Mouse (Mus musculus) neural tube, embryonic 12.5 days (tissue): Measurements from ENCODE around the gene Sdhaf2. TPM values are rescaled to one million over a fixed set of nuclear protein-coding genes. Genes with fewer than 3 reads are reported as not detected.
A peak's percentile ranks its signal among the peaks of the same experiment; 100 is the strongest.

Experiments
- ATAC-seq: fragments of 200-750 bp; cut with Nextera tagmentation; 2 replicates; pipeline ENCODE4 v1.8.0; 2017; ENCODE audit warnings: low read depth, mild to moderate bottlenecking, moderate TSS enrichment, moderate library complexity; ENCODE audit not compliant: low FRiP score
- H3K27ac ChIP-seq: fragments of 300-500 bp; sonication (generic); 2 replicates; pipeline ENCODE4 v1.5.1; 2016
- H3K27me3 ChIP-seq: fragments of 300-500 bp; sonication (generic); replicated peaks from 2 replicates; pipeline ENCODE4 v1.6.1; 2016; ENCODE audit warnings: mild to moderate bottlenecking
- H3K36me3 ChIP-seq: fragments of 300-500 bp; sonication (generic); 2 replicates; pipeline ENCODE4 v1.6.1; 2016; ENCODE audit warnings: mild to moderate bottlenecking
- H3K4me1 ChIP-seq: fragments of 300-500 bp; sonication (generic); 2 replicates; pipeline ENCODE4 v1.6.1; 2016
- H3K4me2 ChIP-seq: fragments of 300-500 bp; sonication (generic); replicated peaks from 2 replicates; pipeline ENCODE4 v1.6.1; 2016; ENCODE audit warnings: mild to moderate bottlenecking
- H3K4me3 ChIP-seq: fragments of 300-500 bp; sonication (generic); 2 replicates; pipeline ENCODE4 v1.5.1; 2016
- H3K9ac ChIP-seq: fragments of 300-500 bp; sonication (generic); 2 replicates; pipeline ENCODE4 v1.6.1; 2016; ENCODE audit warnings: mild to moderate bottlenecking
- H3K9me3 ChIP-seq: fragments of 300-500 bp; sonication (generic); 2 replicates; pipeline ENCODE4 v1.6.1; 2016; ENCODE audit warnings: mild to moderate bottlenecking
- WGBS: fragments of 180-500 bp; shearing (Covaris S2); methylation state at CpG from one replicate; pipeline ENCODE4 v1.1.7; 2016; 5-methylcytosine and 5-hydroxymethylcytosine counted together
- polyA plus RNA-seq: library from polyadenylated mRNA; unstranded; fragments of >200 nt; fragmentation: Nextera tagmentation; extraction: Ambion mirVana; gene quantifications from 2 replicates; pipeline ENCODE4 v1.2.1, GENCODE M21; 2016

The Sdhaf2 gene
- polyA plus RNA-seq, 1 experiment from 2014 or later, result 64.3 TPM

GRCm38 (mm10) chr19:10530082-10530481, 4.1 kb upstream of the Sdhaf2 start:
- Histone ChIP-seq H3K4me2 (no peak overlapping the region), H3K4me3 (no peak overlapping the region), H3K9ac (no peak overlapping the region), H3K27ac (no peak overlapping the region), H3K9me3 (no peaks in the 10 kb centered on the region), H3K4me1 (peaks cover 11% of the 10 kb centered on the region), H3K27me3 (no peaks in the 10 kb centered on the region), H3K36me3 (peaks cover 52% of the 10 kb centered on the region)
- ATAC-seq, result no peak
- WGBS, result 100% methylated on average over 1 of the region's 1 CpGs

DNA sequence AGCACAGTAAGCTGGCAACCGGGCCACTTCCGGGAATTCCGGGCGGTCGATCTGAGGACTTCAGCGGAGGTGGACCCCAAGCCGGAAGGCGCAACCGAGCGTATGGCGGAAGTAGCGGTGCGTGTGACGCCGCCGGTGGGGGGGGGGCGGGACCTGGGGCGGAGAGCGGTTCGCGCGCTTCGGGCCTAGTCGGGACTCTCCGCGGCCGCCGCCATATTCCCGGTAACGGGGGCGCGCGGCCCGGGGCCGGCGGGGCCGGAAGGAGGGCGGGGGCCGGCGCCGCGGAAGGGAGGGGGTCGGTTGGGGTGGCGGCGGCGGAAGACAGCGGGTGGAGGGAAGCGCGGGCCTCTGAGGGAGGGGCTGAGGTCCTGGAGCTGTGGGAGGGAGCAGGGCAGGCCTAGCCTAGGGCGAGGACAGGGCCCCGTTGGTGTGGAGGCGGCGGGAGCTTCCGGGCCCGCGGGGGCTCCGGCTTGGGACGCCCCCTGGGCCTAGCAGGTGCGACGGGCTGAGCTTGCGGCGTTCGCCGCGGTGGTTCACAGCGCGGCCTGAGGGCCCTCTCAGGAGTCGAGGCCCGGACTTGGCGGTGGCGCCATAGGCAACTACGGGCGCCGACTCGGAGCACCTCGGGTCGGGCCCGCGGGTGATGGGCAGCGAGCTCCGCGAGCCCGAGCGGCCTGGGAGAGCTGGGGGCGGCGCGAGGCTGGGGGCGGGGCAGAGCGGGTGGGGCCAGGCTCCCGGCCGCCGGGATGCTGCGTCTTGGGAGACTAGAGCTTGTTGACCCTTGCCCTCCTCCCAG, 638 bp downstream of the Sdhaf2 start, which contains the start of gene Cpsf7:
Gene Cpsf7, plus strand, starts transcription at position 161 of the 796 bp plus-strand sequence.
- WGBS, result under 1% methylated on average over 92 of the region's 93 CpGs
- peak within 1 kb of the TSS; percentile 94 for H3K27ac ChIP-seq

GRCm38 (mm10) chr19:10524784-10525105, 1.2 kb downstream of the Sdhaf2 start:
- under 1% methylated on average over 19 of the region's 19 CpGs for WGBS

More for the DNA sequence above, 638 bp downstream of the Sdhaf2 start, which contains the start of gene Cpsf7:
- H3K9ac ChIP-seq, result peak within 1 kb of the TSS; percentile 98
- no peaks in the 10 kb centered on the region for H3K27me3 ChIP-seq
- peaks cover 19% of the 10 kb centered on the region for H3K4me1 ChIP-seq
- peak; percentile 93 for ATAC-seq
- no peaks in the 10 kb centered on the region for H3K9me3 ChIP-seq
- H3K4me3 ChIP-seq, result peak within 1 kb of the TSS; percentile 98
- H3K36me3 ChIP-seq, result peaks cover 15% of the 10 kb centered on the region
- peak within 1 kb of the TSS; percentile 76 for H3K4me2 ChIP-seq

DNA sequence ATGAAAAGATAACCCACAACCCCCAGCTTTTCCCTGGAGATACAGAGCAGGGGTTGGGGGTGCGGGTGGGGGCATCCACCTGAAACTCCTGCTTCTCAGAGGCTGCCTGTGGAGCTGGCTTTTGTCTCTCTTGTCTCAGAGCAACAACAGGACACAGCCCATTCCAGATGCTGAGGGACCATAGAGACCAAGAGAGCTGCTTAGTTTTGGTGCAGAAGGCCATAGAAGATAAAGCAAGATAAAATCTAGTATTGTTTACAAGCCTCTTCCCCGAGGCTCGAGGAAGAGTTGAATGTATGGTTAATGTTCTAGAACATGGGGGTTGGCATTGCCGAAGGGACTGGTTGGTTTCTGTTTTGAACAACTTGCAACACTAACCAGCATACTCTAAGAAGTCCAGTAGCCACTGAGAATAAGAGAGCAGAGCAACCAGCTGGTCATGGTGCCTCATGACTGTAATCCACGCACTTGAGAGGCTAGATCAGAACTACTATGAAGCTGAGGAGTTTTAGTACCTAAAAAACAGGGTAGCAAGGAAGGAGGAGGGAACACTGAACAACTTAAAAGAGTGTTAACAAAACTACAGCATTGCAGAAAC, 2.4 kb downstream of the Sdhaf2 start:
- Histone ChIP-seq H3K4me2 (peak overlapping the region; percentile 76; the same call in 1 of the 2 replicates), H3K4me3 (no peak overlapping the region), H3K27ac (no peak overlapping the region), H3K9me3 (no peaks in the 10 kb centered on the region), H3K27me3 (no peaks in the 10 kb centered on the region), H3K4me1 (peaks cover 19% of the 10 kb centered on the region), H3K9ac (no peak overlapping the region), H3K36me3 (peaks cover 7% of the 10 kb centered on the region)
- 92% methylated on average over 5 of the region's 5 CpGs for WGBS
- ATAC-seq, result no peak

More at GRCm38 (mm10) chr19:10524784-10525105, 1.2 kb downstream of the Sdhaf2 start:
- H3K9ac ChIP-seq, result peak overlapping the region; percentile 98
- H3K27ac ChIP-seq, result peak overlapping the region; percentile 94; the same call in 1 of the 2 replicates
- ATAC-seq, result no peak
- no peaks in the 10 kb centered on the region for H3K27me3 ChIP-seq
- no peaks in the 10 kb centered on the region for H3K9me3 ChIP-seq
- peaks cover 10% of the 10 kb centered on the region for H3K36me3 ChIP-seq
- H3K4me1 ChIP-seq, result peaks cover 19% of the 10 kb centered on the region
- H3K4me3 ChIP-seq, result peak overlapping the region; percentile 98
- peak overlapping the region; percentile 76 for H3K4me2 ChIP-seq

DNA sequence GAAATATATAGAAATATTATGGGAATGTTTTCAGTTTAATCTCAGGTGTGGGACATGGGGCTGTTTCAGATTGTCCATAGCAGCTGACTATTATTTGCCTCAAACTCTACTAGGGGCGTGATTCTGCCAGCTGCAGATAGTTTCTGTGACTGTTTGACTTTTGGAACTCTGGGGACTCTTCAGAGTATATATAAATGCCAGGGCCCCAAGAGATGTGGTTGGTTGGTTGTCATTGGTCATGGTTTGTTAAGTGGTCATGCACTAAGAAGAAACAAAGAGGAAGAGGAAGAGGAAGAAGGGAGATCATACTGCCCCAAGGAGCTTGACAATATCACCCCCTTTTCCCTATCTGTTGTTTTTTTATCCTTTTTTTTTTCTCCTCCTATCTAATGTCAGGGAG, 4.0 kb downstream of the Sdhaf2 start:
- Histone ChIP-seq H3K4me1 (peaks cover 17% of the 10 kb centered on the region), H3K4me2 (no peak overlapping the region), H3K36me3 (peaks cover 8% of the 10 kb centered on the region; the same call in 1 of the 2 replicates), H3K27ac (no peak overlapping the region), H3K4me3 (no peak overlapping the region), H3K27me3 (no peaks in the 10 kb centered on the region), H3K9ac (no peak overlapping the region), H3K9me3 (no peaks in the 10 kb centered on the region)
- ATAC-seq, result no peak
- WGBS, result 85% methylated on average over 1 of the region's 1 CpGs

DNA sequence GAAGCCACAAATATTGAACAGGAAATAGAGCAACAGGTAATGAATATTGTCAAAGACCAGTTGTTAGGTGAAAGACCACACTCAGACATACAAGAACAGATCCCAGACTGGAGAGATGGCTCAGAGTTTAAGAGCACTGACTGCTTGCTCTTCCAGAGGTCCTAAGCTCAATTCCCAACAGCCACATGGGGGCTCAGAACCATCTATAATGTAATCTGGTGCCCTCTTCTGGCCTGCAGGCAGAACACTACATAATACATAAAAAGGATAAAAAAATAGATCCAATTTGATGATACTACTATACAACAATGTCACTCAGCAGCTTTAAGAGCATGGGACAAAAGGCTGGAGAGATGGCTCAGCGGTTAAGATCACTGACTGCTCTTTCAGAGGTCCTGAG, 5.6 kb downstream of the Sdhaf2 start:
- Histone ChIP-seq H3K27me3 (no peaks in the 10 kb centered on the region), H3K36me3 (peaks cover 20% of the 10 kb centered on the region), H3K9ac (no peak overlapping the region), H3K9me3 (no peaks in the 10 kb centered on the region), H3K4me3 (no peak overlapping the region), H3K4me1 (peaks cover 8% of the 10 kb centered on the region; the same call in 1 of the 2 replicates), H3K27ac (no peak overlapping the region), H3K4me2 (no peak overlapping the region)
- 59% methylated on average over 1 of the region's 1 CpGs for WGBS
- no peak for ATAC-seq

GRCm38 (mm10) chr19:10510759-10511330, 15.1 kb downstream of the Sdhaf2 start:
- no peaks in the 10 kb centered on the region for H3K9me3 ChIP-seq
- H3K27ac ChIP-seq, result no peak overlapping the region
- ATAC-seq, result no peak
- no peak overlapping the region for H3K9ac ChIP-seq
- H3K36me3 ChIP-seq, result peaks cover 31% of the 10 kb centered on the region
- no peaks in the 10 kb centered on the region for H3K4me1 ChIP-seq
- H3K4me3 ChIP-seq, result no peak overlapping the region
- WGBS, result 85% methylated on average over 6 of the region's 6 CpGs
- H3K4me2 ChIP-seq, result no peak overlapping the region
- H3K27me3 ChIP-seq, result no peaks in the 10 kb centered on the region

GRCm38 (mm10) chr19:10502571-10502970, 23.4 kb downstream of the Sdhaf2 start:
- no peak overlapping the region for H3K27ac ChIP-seq
- no peaks in the 10 kb centered on the region for H3K4me1 ChIP-seq
- peak; percentile 78 for ATAC-seq
- H3K4me2 ChIP-seq, result no peak overlapping the region
- H3K9ac ChIP-seq, result no peak overlapping the region
- H3K36me3 ChIP-seq, result peaks cover 41% of the 10 kb centered on the region
- H3K27me3 ChIP-seq, result no peaks in the 10 kb centered on the region
- no peak overlapping the region for H3K4me3 ChIP-seq
- no peaks in the 10 kb centered on the region for H3K9me3 ChIP-seq
- 8% methylated on average over 4 of the region's 4 CpGs for WGBS

DNA sequence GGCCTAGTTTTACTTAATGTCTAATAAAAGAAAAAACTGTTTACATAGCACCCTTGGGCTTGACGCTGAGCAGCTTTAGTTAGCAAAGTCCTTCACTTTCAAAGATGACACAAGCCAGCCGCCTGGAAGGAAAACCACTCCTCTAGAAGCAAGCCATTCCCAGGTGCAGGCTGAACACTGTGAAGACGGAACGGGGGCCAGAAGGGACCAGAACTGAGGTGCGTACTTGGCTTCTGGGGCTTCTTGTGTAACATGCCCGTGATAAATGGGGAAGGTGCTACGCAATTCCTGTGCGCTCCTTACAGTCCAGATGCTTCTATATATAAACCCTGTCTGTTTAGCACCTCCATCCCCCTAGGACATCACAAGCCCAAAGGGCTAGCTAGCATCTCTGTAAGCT, 25.4 kb downstream of the Sdhaf2 start:
- no peak overlapping the region for H3K4me3 ChIP-seq
- H3K36me3 ChIP-seq, result peaks cover 32% of the 10 kb centered on the region
- H3K4me1 ChIP-seq, result no peaks in the 10 kb centered on the region
- no peaks in the 10 kb centered on the region for H3K9me3 ChIP-seq
- no peak for ATAC-seq
- no peaks in the 10 kb centered on the region for H3K27me3 ChIP-seq
- WGBS, result 96% methylated on average over 8 of the region's 8 CpGs
- H3K9ac ChIP-seq, result no peak overlapping the region
- H3K4me2 ChIP-seq, result no peak overlapping the region
- no peak overlapping the region for H3K27ac ChIP-seq

DNA sequence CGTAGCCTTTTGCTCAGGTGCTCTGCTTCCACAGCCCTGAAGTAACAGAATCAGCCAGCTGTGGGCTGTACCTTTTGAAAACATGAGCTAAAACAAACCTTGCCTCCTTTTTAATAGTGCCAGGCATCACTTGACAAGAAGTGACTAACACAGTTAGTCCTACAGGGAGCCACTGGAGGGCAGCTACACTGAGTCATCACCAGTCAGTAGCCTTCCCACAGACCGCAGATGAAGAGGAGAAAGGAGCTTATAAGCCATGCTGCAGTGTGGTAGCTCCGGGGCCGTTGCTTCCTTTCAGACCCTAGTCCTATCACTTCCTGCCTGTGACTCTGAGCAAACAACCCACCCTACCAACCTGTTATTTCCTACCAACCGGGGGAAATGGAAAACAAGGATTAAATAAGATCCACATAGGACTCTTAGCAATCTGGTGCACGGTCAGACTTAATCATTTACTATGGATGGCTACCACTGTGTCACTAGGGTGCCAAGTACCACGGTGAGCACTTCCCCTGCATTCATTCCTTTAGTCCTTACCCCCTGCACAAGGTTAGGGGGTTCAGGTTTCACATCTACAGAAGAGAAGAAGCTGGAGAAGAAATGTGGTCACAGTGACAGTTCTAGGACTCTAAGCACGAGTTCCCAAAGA, 28.3 kb downstream of the Sdhaf2 start:
- Histone ChIP-seq H3K4me1 (peaks cover 8% of the 10 kb centered on the region; the same call in 1 of the 2 replicates), H3K9ac (no peak overlapping the region), H3K9me3 (no peaks in the 10 kb centered on the region), H3K27me3 (no peaks in the 10 kb centered on the region), H3K4me2 (no peak overlapping the region), H3K36me3 (peaks cover 26% of the 10 kb centered on the region), H3K4me3 (no peak overlapping the region), H3K27ac (no peak overlapping the region)
- ATAC-seq, result no peak
- WGBS, result 55% methylated on average over 8 of the region's 8 CpGs

- no peaks in the 10 kb centered on the region for H3K9me3 ChIP-seq
- H3K27ac ChIP-seq, result no peak overlapping the region
- no peak overlapping the region for H3K4me3 ChIP-seq
- peaks cover 24% of the 10 kb centered on the region for H3K36me3 ChIP-seq
- no peak overlapping the region for H3K9ac ChIP-seq
- H3K4me1 ChIP-seq, result peaks cover 14% of the 10 kb centered on the region
- 71% methylated on average over 2 of the region's 2 CpGs for WGBS
- no peak overlapping the region for H3K4me2 ChIP-seq
- ATAC-seq, result no peak
- H3K27me3 ChIP-seq, result no peaks in the 10 kb centered on the region
Measured at GRCm38 (mm10) chr19:10496976-10497375, 29.0 kb downstream of the Sdhaf2 start.

GRCm38 (mm10) chr19:10495670-10496069, 30.3 kb downstream of the Sdhaf2 start:
- Histone ChIP-seq H3K4me2 (no peak overlapping the region), H3K36me3 (peaks cover 11% of the 10 kb centered on the region; the same call in 1 of the 2 replicates), H3K27ac (no peak overlapping the region), H3K27me3 (no peaks in the 10 kb centered on the region), H3K9ac (no peak overlapping the region), H3K4me1 (peaks cover 20% of the 10 kb centered on the region), H3K9me3 (no peaks in the 10 kb centered on the region), H3K4me3 (no peak overlapping the region)
- 85% methylated on average over 1 of the region's 1 CpGs for WGBS
- no peak for ATAC-seq
